Mouse (Mus musculus) kidney, postnatal 36 days (tissue): ENCODE data around the gene Zcchc17.

Experiments
- DNase-seq, 2 experiments: peaks; one replicate each; pipeline ENCODE4 v3.0.0; 2021 to 2022; ENCODE audit warnings: mixed read lengths in 2 of 2

The Zcchc17 gene

GRCm38 (mm10) chr4:130315771-130316527, 43.8 kb downstream of the Zcchc17 start:
- peak; percentile 76 to 86 for DNase-seq

- DNase-seq = no peak
These were observed 46.2 kb downstream of the Zcchc17 start for GRCm38 (mm10) chr4:130313552-130313951.

- no peak for DNase-seq
These were observed 47.2 kb downstream of the Zcchc17 start for GRCm38 (mm10) chr4:130312526-130312925.

GRCm38 (mm10) chr4:130309254-130309653, 50.5 kb downstream of the Zcchc17 start:
- DNase-seq = no peak

- peak; percentile 50 to 76 for DNase-seq
These were observed 51.3 kb downstream of the Zcchc17 start, which contains the start of the genes Fabp3 and Gm10570 for GRCm38 (mm10) chr4:130308231-130309081. TSS of gene Fabp3 (plus strand) at chr4:130308595. TSS of gene Gm10570 (minus strand) at chr4:130308674.

GRCm38 (mm10) chr4:130307851-130308230, 51.9 kb downstream of the Zcchc17 start:
- peak; percentile 91 to 94 for DNase-seq

- DNase-seq = peak; percentile 69 to 72
These were observed 52.7 kb downstream of the Zcchc17 start for GRCm38 (mm10) chr4:130306796-130307630.

- no peak for DNase-seq
These were observed 55.0 kb downstream of the Zcchc17 start for GRCm38 (mm10) chr4:130304746-130305145.

GRCm38 (mm10) chr4:130302285-130302870, 57.4 kb downstream of the Zcchc17 start:
- no peak for DNase-seq

- no peak for DNase-seq
These were observed 60.1 kb downstream of the Zcchc17 start for GRCm38 (mm10) chr4:130299629-130300018.

GRCm38 (mm10) chr4:130298877-130299628, 60.7 kb downstream of the Zcchc17 start:
- DNase-seq = no peak

GRCm38 (mm10) chr4:130297123-130297529, 62.6 kb downstream of the Zcchc17 start:
- DNase-seq = no peak

GRCm38 (mm10) chr4:130296243-130296965, 63.3 kb downstream of the Zcchc17 start:
- DNase-seq = no peak

GRCm38 (mm10) chr4:130295047-130295745, 64.5 kb downstream of the Zcchc17 start:
- peak; percentile 8 to 54 for DNase-seq

- no peak for DNase-seq
These were observed 65.2 kb downstream of the Zcchc17 start for GRCm38 (mm10) chr4:130294513-130294912.

- DNase-seq = peak; percentile 79 to 92
These were observed 67.5 kb downstream of the Zcchc17 start for GRCm38 (mm10) chr4:130292271-130292670.

GRCm38 (mm10) chr4:130289824-130290223, 69.9 kb downstream of the Zcchc17 start:
- no peak for DNase-seq

- no peak for DNase-seq
These were observed 73.2 kb downstream of the Zcchc17 start for GRCm38 (mm10) chr4:130286531-130286930.

GRCm38 (mm10) chr4:130283826-130284225, 75.9 kb downstream of the Zcchc17 start:
- DNase-seq = no peak

GRCm38 (mm10) chr4:130282856-130283255, 76.9 kb downstream of the Zcchc17 start:
- DNase-seq = no peak
